Mouse (Mus musculus): ENCODE data around the gene Spef1. TPM values are rescaled to one million over a fixed set of nuclear protein-coding genes. Genes with fewer than 3 reads are reported as not detected.

Spef1 gene
- total RNA-seq (2012; rRNA removed) (0.97 and 1.0 TPM in 2 replicates), total RNA-seq (2014; rRNA removed) (0.34 and 0.45 TPM in 2 replicates), polyA plus RNA-seq (2012; ENCODE audit: insufficient read length, low read depth) (1.2 TPM in 2 replicates)

DNA sequence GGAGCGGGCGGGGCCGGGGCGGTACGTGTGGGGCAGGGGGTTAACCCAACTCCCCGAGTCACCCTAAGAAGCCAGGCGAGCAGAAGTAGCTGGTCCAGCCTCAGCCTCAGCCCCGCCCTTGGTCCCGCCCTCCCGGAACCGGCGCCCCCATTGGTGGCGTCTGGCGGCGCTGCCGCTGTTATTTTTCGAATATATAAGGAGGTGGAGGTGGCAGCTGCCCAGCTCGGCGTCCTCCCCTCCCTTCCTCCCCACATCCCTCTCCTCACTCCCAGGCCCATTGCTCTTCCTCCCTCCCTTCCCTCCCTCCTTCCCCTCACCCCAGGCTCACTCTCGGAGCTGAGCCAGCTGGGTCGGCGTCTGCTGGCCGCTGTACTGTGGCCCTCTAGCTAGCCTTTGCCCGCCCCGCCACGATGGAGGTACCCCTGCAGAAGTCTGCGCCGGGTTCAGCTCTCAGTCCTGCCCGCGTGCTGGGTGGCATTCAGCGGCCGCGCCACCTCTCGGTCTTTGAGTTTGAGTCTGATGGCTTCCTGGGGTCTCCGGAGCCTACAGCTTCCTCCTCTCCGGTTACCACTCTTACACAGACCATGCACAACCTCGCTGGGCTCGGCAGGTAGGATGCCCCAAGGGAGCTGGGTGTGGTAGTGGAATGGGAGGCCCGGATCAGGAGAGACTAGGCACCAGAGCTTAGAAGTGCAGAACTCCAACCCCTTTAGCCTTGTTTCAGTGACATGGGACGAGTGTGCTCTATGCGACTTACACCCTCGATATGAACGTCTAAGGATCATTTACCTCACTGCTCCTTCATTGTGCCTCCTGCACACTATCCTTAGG lies at the start of gene Spef1, which contains the start of gene Cdc25b:
TSS of gene Spef1 (minus strand) at position 512 of the 831 bp plus-strand sequence.
TSS of gene Cdc25b (plus strand) at position 179 of the 831 bp plus-strand sequence.
- H3K9me3 ChIP-seq (replicated peaks; ENCODE audit: low read length), result no peaks in the 10 kb centered on the region
- peak within 1 kb of the TSS; percentile 93 for H3K4me2 ChIP-seq (ENCODE audit: insufficient read depth, low read depth, poor library complexity, severe bottlenecking)
- dilution Hi-C loops (cut with MboI; ENCODE audit: extremely low pct_ligation_motif_present, extremely low pct_unique_long_range_greater_than_20kb, low sequenced_read_pairs), result no loop called here
- peaks cover 4% of the 10 kb centered on the region for H3K27me3 ChIP-seq (replicated peaks)
- H3K4me3 ChIP-seq (replicated peaks in 1 of 3; ENCODE audit: low read depth in 2 of 3, low read length in 2 of 3, poor library complexity in 1 of 3), result peak within 1 kb of the TSS; percentile 46 to 82 (median 78)
- in situ Hi-C loops (cut with MboI; ENCODE audit: low pct_ligation_motif_present, low pct_unique_long_range_greater_than_20kb, low sequenced_read_pairs), result no loop called here
- peaks cover 0 to 10% of the 10 kb centered on the region in 2 experiments for H3K36me3 ChIP-seq (replicated peaks in 1 of 2; ENCODE audit: control insufficient read depth in 1 of 2, insufficient read depth in 1 of 2, low read length in 1 of 2)
- TF ChIP-seq RAD21 (IDR thresholded peaks at IDR 0.05; ENCODE audit: low read depth, low read length) (no peak), JUND (conservative IDR thresholded peaks at IDR 0.05; ENCODE audit: low read depth, low read length) (no peak), ELF1 (IDR thresholded peaks at IDR 0.05; ENCODE audit: low read depth, low read length) (peak; percentile 56), ZKSCAN1 (IDR thresholded peaks at IDR 0.05; ENCODE audit: borderline replicate concordance, low read depth, low read length) (no peak), MYC (IDR thresholded peaks at IDR 0.05; ENCODE audit: low read depth, low read length) (no peak), NELFE (IDR thresholded peaks at IDR 0.05; ENCODE audit: low read depth, low read length) (0 out of 2 replicates have a peak, but pooled peaks have one; percentile 9), SMC3 (IDR thresholded peaks at IDR 0.05; ENCODE audit: low read depth, low read length) (no peak), CHD2 (IDR thresholded peaks at IDR 0.05; ENCODE audit: low read length) (no peak), EP300 (IDR thresholded peaks at IDR 0.05; ENCODE audit: low read length) (no peak), TCF12 (IDR thresholded peaks at IDR 0.05; ENCODE audit: low read depth, low read length) (no peak), HCFC1 (IDR thresholded peaks at IDR 0.05; ENCODE audit: low read depth, low read length) (no peak), MAX (IDR thresholded peaks at IDR 0.05; ENCODE audit: low read length) (no peak; the same call in 1 of the 2 replicates), GABPA (IDR thresholded peaks at IDR 0.05; ENCODE audit: insufficient replicate concordance, low read depth, low read length) (no peak), ZC3H11A (IDR thresholded peaks at IDR 0.05; ENCODE audit: low read depth, low read length) (no peak), MXI1 (IDR thresholded peaks at IDR 0.05; ENCODE audit: low read depth, low read length) (peak; percentile 27; the same call in 1 of the 2 replicates), MAZ (IDR thresholded peaks at IDR 0.05; ENCODE audit: low read depth, low read length) (no peak), MEF2A (IDR thresholded peaks at IDR 0.05; ENCODE audit: borderline replicate concordance, low read depth, low read length) (no peak), UBTF (IDR thresholded peaks at IDR 0.05; ENCODE audit: low read depth, low read length) (0 out of 2 replicates have a peak, but pooled peaks have one; percentile 55), MAFK (IDR thresholded peaks at IDR 0.05; ENCODE audit: insufficient replicate concordance, low read length) (no peak), NRF1 (IDR thresholded peaks at IDR 0.05; ENCODE audit: low read depth, low read length) (no peak), ZMIZ1 (IDR thresholded peaks at IDR 0.05; ENCODE audit: low read depth, low read length) (0 out of 2 replicates have a peak, but pooled peaks have one; percentile 31), USF1 (IDR thresholded peaks at IDR 0.05; ENCODE audit: low read depth, low read length) (no peak), USF2 (conservative IDR thresholded peaks at IDR 0.05; ENCODE audit: low read depth, low read length) (no peak), SIN3A (IDR thresholded peaks at IDR 0.05; ENCODE audit: low read length) (peak; percentile 71; the same call in 1 of the 2 replicates), CTCF (conservative IDR thresholded peaks at IDR 0.05 in 1 of 2, IDR thresholded peaks at IDR 0.05 in 1 of 2; ENCODE audit: low read depth in 2 of 2, low read length in 2 of 2) (no peak), TBP (conservative IDR thresholded peaks at IDR 0.05; ENCODE audit: low read depth, low read length) (peak; percentile 61; the same call in 1 of the 2 replicates), RCOR1 (conservative IDR thresholded peaks at IDR 0.05; ENCODE audit: low read depth, low read length) (no peak), ETS1 (conservative IDR thresholded peaks at IDR 0.05; ENCODE audit: low read depth, low read length) (no peak), CHD1 (IDR thresholded peaks at IDR 0.05; ENCODE audit: low read depth, low read length) (no peak), POLR2A (IDR thresholded peaks at IDR 0.05; ENCODE audit: low read depth, low read length) (peak; percentile 80), KAT2A (IDR thresholded peaks at IDR 0.05; ENCODE audit: insufficient replicate concordance, low read length) (no peak), ZNF384 (IDR thresholded peaks at IDR 0.05; ENCODE audit: low read depth, low read length) (no peak), JUN (IDR thresholded peaks at IDR 0.05; ENCODE audit: insufficient read depth, low read depth, low read length) (no peak), IRF4 (IDR thresholded peaks at IDR 0.05; ENCODE audit: low read depth, low read length) (no peak), BHLHE40 (IDR thresholded peaks at IDR 0.05; ENCODE audit: low read depth, low read length) (no peak), POLR2AphosphoS2 (IDR thresholded peaks at IDR 0.05; ENCODE audit: low read depth, low read length) (no peak), E2F4 (IDR thresholded peaks at IDR 0.05; ENCODE audit: insufficient replicate concordance, low read depth, low read length) (no peak), PAX5 (IDR thresholded peaks at IDR 0.05; ENCODE audit: low read length) (no peak)
- no peak within 1 kb of the TSS for H3K27ac ChIP-seq (ENCODE audit: insufficient read depth, low read depth)
- peaks cover 23 to 51% of the 10 kb centered on the region in 2 experiments for H3K4me1 ChIP-seq (ENCODE audit: control insufficient read depth in 1 of 2, insufficient read depth in 2 of 2)
- no peaks in the 10 kb centered on the region for H3K79me2 ChIP-seq (replicated peaks; ENCODE audit: control insufficient read depth, extremely low read depth, insufficient read depth, poor library complexity, severe bottlenecking)
- DNase-seq (ENCODE audit: extremely low read depth), result peak; percentile 80
- H3K9ac ChIP-seq (ENCODE audit: insufficient read depth, low read depth), result peak within 1 kb of the TSS; percentile 65; the same call in 1 of the 2 replicates
